ENCODE assay signal across 7 mouse cellular contexts in the genomic region with DNA sequence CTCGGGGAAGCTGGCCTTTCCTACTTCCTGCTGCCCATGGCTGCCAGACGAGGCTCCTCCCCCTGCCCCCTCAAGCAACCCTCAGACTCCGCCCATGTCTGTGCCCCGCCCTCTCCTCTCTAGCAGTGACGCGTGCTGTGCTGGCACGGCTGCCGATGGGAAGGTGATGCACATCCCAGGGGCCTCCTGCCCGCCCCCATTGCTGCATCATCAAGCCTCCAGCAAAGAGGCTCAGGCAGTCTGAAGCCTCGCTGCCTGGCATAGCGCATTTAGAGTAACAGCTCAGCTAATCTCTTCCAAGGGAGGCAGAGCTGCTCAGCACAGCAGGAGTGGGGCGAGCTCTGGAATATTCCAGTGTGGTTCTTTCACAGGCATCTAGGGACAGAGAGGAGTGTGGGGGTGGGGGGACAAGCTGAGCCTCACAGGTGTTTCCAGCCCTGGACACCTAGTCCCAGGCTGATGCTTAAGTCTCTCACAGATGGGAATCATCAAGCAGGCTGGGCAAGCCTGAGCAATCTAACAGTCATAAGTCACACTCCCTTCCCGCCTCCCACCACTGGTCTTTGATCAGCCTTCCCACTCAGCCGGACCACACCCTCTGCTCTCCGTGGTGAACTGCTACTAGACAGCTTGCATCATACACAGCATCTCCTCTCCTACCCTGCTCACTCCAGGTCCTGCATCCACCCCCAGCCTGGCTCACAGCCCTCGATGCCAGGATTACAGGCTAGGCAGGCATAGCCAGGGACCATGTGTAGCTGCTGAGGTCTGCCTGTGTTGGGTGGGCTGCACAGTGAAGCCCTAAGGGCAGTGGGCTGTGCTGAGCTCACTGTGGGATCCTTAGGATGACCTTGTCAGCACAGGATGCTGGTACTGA. TPM values are rescaled to one million over a fixed set of nuclear protein-coding genes. Genes with fewer than 3 reads are reported as not detected.
DNase-seq lines count a peak whose midpoint lies in the region; ATAC-seq lines count a peak whose summit lies in the region.
"Not testable (repeated sequence)": the region's sequence is repeated elsewhere in the genome, so short reads cannot be mapped to it uniquely, and the experiment has no call there.

No protein-coding gene starts in this region.

- peak overlapping the region; percentile 61; the same call in 1 of the 2 replicates for H3K27ac ChIP-seq in embryonic facial prominence, embryonic 14.5 days (replicated peaks; ENCODE audit: low read depth, low read length)
- peak overlapping the region; percentile 75 for H3K27ac ChIP-seq in limb, embryonic 13.5 days
- peak overlapping the region; percentile 58 for H3K27ac ChIP-seq in midbrain, embryonic 14.5 days (replicated peaks; ENCODE audit: low read depth, low read length)

- H3K27me3 ChIP-seq in embryonic facial prominence, embryonic 14.5 days (replicated peaks; ENCODE audit: control insufficient read depth, insufficient read depth, low read length); limb, embryonic 13.5 days; midbrain, embryonic 14.5 days (ENCODE audit: control insufficient read depth, insufficient read depth, low read length): not testable (repeated sequence)

- not testable (repeated sequence) for H3K4me1 ChIP-seq in embryonic facial prominence, embryonic 14.5 days (ENCODE audit: control insufficient read depth, insufficient read depth, low read length); midbrain, embryonic 14.5 days (ENCODE audit: control insufficient read depth, insufficient read depth, low read length)
- H3K4me1 ChIP-seq in limb, embryonic 13.5 days: peaks cover 17% of the 10 kb centered on the region

- peak overlapping the region; percentile 26 for H3K4me3 ChIP-seq in embryonic facial prominence, embryonic 14.5 days (ENCODE audit: low read depth, low read length)
- H3K4me3 ChIP-seq in limb, embryonic 13.5 days: peak overlapping the region; percentile 28
- peak overlapping the region; percentile 12; the same call in 1 of the 2 replicates for H3K4me3 ChIP-seq in midbrain, embryonic 14.5 days (replicated peaks; ENCODE audit: low read depth, low read length)

- peak; percentile 90 for ATAC-seq in embryonic facial prominence, embryonic 14.5 days (ENCODE audit: low read depth)
- ATAC-seq in limb, embryonic 13.5 days (ENCODE audit: low FRiP score, low read depth): peak; percentile 90
- ATAC-seq in midbrain, embryonic 14.5 days (ENCODE audit: low FRiP score, low TSS enrichment): peak; percentile 89

- H3K36me3 ChIP-seq in embryonic facial prominence, embryonic 14.5 days (ENCODE audit: control insufficient read depth, insufficient read depth, low read length); limb, embryonic 13.5 days; midbrain, embryonic 14.5 days (ENCODE audit: control insufficient read depth, insufficient read depth, low read length): not testable (repeated sequence)

- 5% methylated on average over 8 of the region's 16 CpGs for WGBS in embryonic facial prominence, embryonic 14.5 days
- WGBS in limb, embryonic 13.5 days: 3% methylated on average over 16 of the region's 16 CpGs
- WGBS in midbrain, embryonic 14.5 days: 5% methylated on average over 13 of the region's 16 CpGs

- H3K9ac ChIP-seq in embryonic facial prominence, embryonic 14.5 days (ENCODE audit: low read depth, low read length): 0 out of 2 replicates have a peak overlapping the region, but pooled peaks have one; percentile 19
- not testable (repeated sequence) for H3K9ac ChIP-seq in limb, embryonic 13.5 days
- peak overlapping the region; percentile 36; the same call in 1 of the 2 replicates for H3K9ac ChIP-seq in midbrain, embryonic 14.5 days (replicated peaks; ENCODE audit: low read length)

- not testable (repeated sequence) for H3K9me3 ChIP-seq in embryonic facial prominence, embryonic 14.5 days (ENCODE audit: control insufficient read depth, low read length); limb, embryonic 13.5 days; midbrain, embryonic 14.5 days (ENCODE audit: control insufficient read depth, low read length)

- peak; percentile 85 for DNase-seq in adrenal gland, postnatal 10 days
- DNase-seq in embryonic facial prominence, embryonic 14.5 days (ENCODE audit: low spot score): peak; percentile 91
- peak; percentile 65 for DNase-seq in heart, adult 8-10 months (ENCODE audit: low spot score)
- peak; percentile 73 to 78 for DNase-seq in kidney, adult 8-10 months
- peak; percentile 89 for DNase-seq in midbrain, embryonic 14.5 days
- DNase-seq in spleen, adult 12 weeks (ENCODE audit: low spot score): peak; percentile 85

- peak overlapping the region; percentile 49 for H3K4me2 ChIP-seq in embryonic facial prominence, embryonic 14.5 days (ENCODE audit: low read depth, low read length)
- H3K4me2 ChIP-seq in limb, embryonic 13.5 days (replicated peaks): peak overlapping the region; percentile 61
- H3K4me2 ChIP-seq in midbrain, embryonic 14.5 days (ENCODE audit: low read length): peak overlapping the region; percentile 48

RNA-seq across cellular contexts. Expression of a gene that starts 55.5 kb away (rescaled TPM):
- 1 to 10 TPM; 1.4 to 1.7 TPM for total RNA-seq in adrenal gland, postnatal 10 days (2021)
- polyA plus RNA-seq in embryonic facial prominence, embryonic 14.5 days (2014; fragmentation: Nextera tagmentation; extraction: Ambion mirVana): 1.2 and 1.3 TPM in 2 replicates
- total RNA-seq in heart, adult 8-10 months (2022): 1 to 10 TPM; 1.3 to 3.0 (median 2.2) TPM
- 0.64 and 0.73 TPM in 2 replicates for polyA plus RNA-seq in limb, embryonic 13.5 days (2015; fragmentation: Nextera tagmentation; extraction: Ambion mirVana)
- 0.43 and 0.47 TPM in 2 replicates for polyA plus RNA-seq in midbrain, embryonic 14.5 days (2014; fragmentation: Nextera tagmentation; extraction: Ambion mirVana)

RNA-seq across cellular contexts. Expression of a gene that starts 55.7 kb away (rescaled TPM):
- 10 to 100 TPM; 15.5 to 21.7 TPM for total RNA-seq in adrenal gland, postnatal 10 days (2021)
- polyA plus RNA-seq in embryonic facial prominence, embryonic 14.5 days (2014; fragmentation: Nextera tagmentation; extraction: Ambion mirVana): 41.9 and 47.9 TPM in 2 replicates
- 1 to 10 TPM; 5.4 to 9.0 (median 7.5) TPM for total RNA-seq in heart, adult 8-10 months (2022)
- polyA plus RNA-seq in limb, embryonic 13.5 days (2015; fragmentation: Nextera tagmentation; extraction: Ambion mirVana): 87.2 and 89.8 TPM in 2 replicates
- polyA plus RNA-seq in midbrain, embryonic 14.5 days (2014; fragmentation: Nextera tagmentation; extraction: Ambion mirVana): 35.3 and 38.8 TPM in 2 replicates

Comparison
In these comparisons a context has a peak if more than half of its experiments do, and no peak if none do; other contexts are left out.
1. Peak in every context shown above with its lines: DNase-seq, ATAC-seq, H3K4me3 ChIP-seq and H3K27ac ChIP-seq.